Mouse (Mus musculus) lung, postnatal 0 days (tissue): Measurements from ENCODE around the gene Kmt5b.

Experiments used
- CTCF ChIP-seq: IDR thresholded peaks from 2 replicates; pipeline ENCODE4 v1.5.1; 2016; ENCODE audit warnings: antibody characterized with exemption, mild to moderate bottlenecking
- EP300 ChIP-seq: IDR thresholded peaks from 2 replicates; pipeline ENCODE4 v1.6.1; 2016; ENCODE audit warnings: antibody characterized with exemption, mild to moderate bottlenecking, control low read depth

- no peak for TF ChIP-seq CTCF
- no peak for TF ChIP-seq EP300
These were observed 64.5 kb downstream of the Kmt5b start for GRCm38 (mm10) chr19:3831716-3832115.
